Comparison of ENCODE assay signal across 27 mouse cellular contexts in the genomic region with DNA sequence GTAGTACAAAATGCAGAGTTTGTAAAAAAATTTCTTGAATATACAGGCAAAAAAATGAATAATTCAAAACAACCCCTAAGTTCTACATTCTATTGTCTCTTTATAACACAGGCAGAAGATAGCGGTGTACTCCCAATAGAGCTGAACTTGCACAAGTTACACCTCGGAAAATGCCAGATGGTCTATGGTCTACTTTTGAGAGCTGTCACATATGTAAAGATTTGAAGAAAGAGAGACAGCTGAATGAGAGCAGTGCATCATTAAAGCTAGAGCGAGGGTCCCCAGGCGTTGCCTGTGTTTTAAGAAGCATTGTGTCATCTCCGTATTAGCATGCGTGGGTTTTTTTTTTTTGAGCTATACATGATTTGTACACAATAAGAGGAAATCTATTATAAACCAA. TPM values are rescaled to one million over a fixed set of nuclear protein-coding genes. Genes with fewer than 3 reads are reported as not detected.
DNase-seq lines count a peak whose midpoint lies in the region; ATAC-seq lines count a peak whose summit lies in the region.
"Had no signal": no experiment of that assay in that cellular context is flagged by ENCODE, and none has a peak within 500 bp of the region (broad histone marks: within the 10 kb centered on the region; RNA-seq: fewer than 3 reads in every experiment).

No protein-coding gene starts in this region.

- no peak overlapping the region for H3K4me3 ChIP-seq in forebrain, embryonic 13.5 days
- H3K4me3 ChIP-seq in forebrain, embryonic 11.5 days (ENCODE audit: low read depth, low read length), result no peak overlapping the region
- H3K4me3 ChIP-seq in midbrain, embryonic 13.5 days (replicated peaks), result no peak overlapping the region
- H3K4me3 ChIP-seq in midbrain, embryonic 16.5 days (ENCODE audit: low read depth, low read length), result no peak overlapping the region
- no peak overlapping the region for H3K4me3 ChIP-seq in forebrain, embryonic 14.5 days (ENCODE audit: low read depth, low read length)
- H3K4me3 ChIP-seq: embryonic facial prominence, embryonic 15.5 days; hindbrain, embryonic 12.5 days; neural tube, embryonic 13.5 days had no signal

- no peaks in the 10 kb centered on the region for H3K27me3 ChIP-seq in forebrain, embryonic 13.5 days
- no peaks in the 10 kb centered on the region for H3K27me3 ChIP-seq in forebrain, embryonic 11.5 days (ENCODE audit: control insufficient read depth, insufficient read depth, low read length)
- H3K27me3 ChIP-seq in midbrain, embryonic 13.5 days, result no peaks in the 10 kb centered on the region
- H3K27me3 ChIP-seq in midbrain, embryonic 16.5 days (ENCODE audit: control insufficient read depth, insufficient read depth, low read depth, low read length), result no peaks in the 10 kb centered on the region
- H3K27me3 ChIP-seq in forebrain, embryonic 14.5 days (replicated peaks; ENCODE audit: control insufficient read depth, insufficient read depth, low read length), result no peaks in the 10 kb centered on the region
- H3K27me3 ChIP-seq: embryonic facial prominence, embryonic 15.5 days; hindbrain, embryonic 12.5 days; neural tube, embryonic 13.5 days; Patski had no signal

- no peak for DNase-seq in forebrain, embryonic 11.5 days (ENCODE audit: low spot score)
- peak; percentile 58 for DNase-seq in forebrain, embryonic 14.5 days (ENCODE audit: low spot score)
- no peak for DNase-seq in cerebellum, postnatal 4 days (ENCODE audit: low spot score in 2 of 2)
- no peak for DNase-seq in heart, postnatal 4 days
- DNase-seq: adrenal gland, postnatal 14 days; cerebellum, adult 18-20 months; cerebellum, postnatal 10 days; heart, postnatal 14 days; kidney, adult 9 months; kidney, postnatal 14 days; liver; lung, adult 2 months; lung, postnatal 14 days; right cerebral cortex, postnatal 4 days; thymus, adult 18-20 months; thymus, postnatal 25 days had no signal

- 0 out of 2 replicates have a peak, but pooled peaks cover 3% of the 10 kb centered on the region for H3K4me1 ChIP-seq in forebrain, embryonic 13.5 days
- H3K4me1 ChIP-seq in forebrain, embryonic 11.5 days (replicated peaks; ENCODE audit: control insufficient read depth, insufficient read depth, low read length), result no peaks in the 10 kb centered on the region
- H3K4me1 ChIP-seq in midbrain, embryonic 13.5 days (replicated peaks), result no peaks in the 10 kb centered on the region
- H3K4me1 ChIP-seq in midbrain, embryonic 16.5 days (ENCODE audit: control insufficient read depth, insufficient read depth, low read length), result no peaks in the 10 kb centered on the region
- H3K4me1 ChIP-seq in forebrain, embryonic 14.5 days (ENCODE audit: control insufficient read depth, insufficient read depth, low read length), result no peaks in the 10 kb centered on the region
- H3K4me1 ChIP-seq: embryonic facial prominence, embryonic 15.5 days; hindbrain, embryonic 12.5 days; neural tube, embryonic 13.5 days had no signal

- 58% methylated on average over 6 of the region's 6 CpGs for WGBS in forebrain, embryonic 13.5 days
- 81% methylated on average over 6 of the region's 6 CpGs for WGBS in forebrain, embryonic 11.5 days
- 45% methylated on average over 6 of the region's 6 CpGs for WGBS in midbrain, embryonic 13.5 days
- WGBS in midbrain, embryonic 16.5 days, result 46% methylated on average over 6 of the region's 6 CpGs
- WGBS in forebrain, embryonic 14.5 days, result 44% methylated on average over 6 of the region's 6 CpGs

- H3K9ac ChIP-seq in forebrain, embryonic 13.5 days, result no peak overlapping the region
- H3K9ac ChIP-seq in forebrain, embryonic 11.5 days (ENCODE audit: low read length), result no peak overlapping the region
- H3K9ac ChIP-seq in midbrain, embryonic 13.5 days (replicated peaks), result no peak overlapping the region
- no peak overlapping the region for H3K9ac ChIP-seq in midbrain, embryonic 16.5 days (ENCODE audit: low read depth, low read length)
- no peak overlapping the region for H3K9ac ChIP-seq in forebrain, embryonic 14.5 days (ENCODE audit: low read length)
- H3K9ac ChIP-seq: embryonic facial prominence, embryonic 15.5 days; hindbrain, embryonic 12.5 days; liver, embryonic 14.5 days; neural tube, embryonic 13.5 days had no signal

- no peaks in the 10 kb centered on the region for H3K36me3 ChIP-seq in forebrain, embryonic 13.5 days (ENCODE audit: poor library complexity, severe bottlenecking)
- H3K36me3 ChIP-seq in forebrain, embryonic 11.5 days (ENCODE audit: control insufficient read depth, insufficient read depth, low read length), result no peaks in the 10 kb centered on the region
- H3K36me3 ChIP-seq in midbrain, embryonic 13.5 days, result no peaks in the 10 kb centered on the region
- no peaks in the 10 kb centered on the region for H3K36me3 ChIP-seq in midbrain, embryonic 16.5 days (ENCODE audit: control insufficient read depth, insufficient read depth, low read length)
- no peaks in the 10 kb centered on the region for H3K36me3 ChIP-seq in forebrain, embryonic 14.5 days (ENCODE audit: control insufficient read depth, insufficient read depth, low read length)
- H3K36me3 ChIP-seq: hindbrain, embryonic 12.5 days; neural tube, embryonic 13.5 days had no signal

- ATAC-seq in forebrain, embryonic 13.5 days, result peak; percentile 77
- no peak for ATAC-seq in forebrain, embryonic 11.5 days (replicated peaks; ENCODE audit: low FRiP score)
- peak; percentile 63 for ATAC-seq in midbrain, embryonic 13.5 days
- no peak for ATAC-seq in midbrain, embryonic 16.5 days
- ATAC-seq in forebrain, embryonic 14.5 days, result peak; percentile 83
- ATAC-seq: intestine, postnatal 0 days; Patski had no signal

- no peak overlapping the region for H3K4me2 ChIP-seq in forebrain, embryonic 13.5 days
- no peak overlapping the region for H3K4me2 ChIP-seq in forebrain, embryonic 11.5 days (ENCODE audit: low read depth, low read length, severe bottlenecking)
- no peak overlapping the region for H3K4me2 ChIP-seq in midbrain, embryonic 13.5 days (replicated peaks)
- no peak overlapping the region for H3K4me2 ChIP-seq in midbrain, embryonic 16.5 days (ENCODE audit: low read length)
- H3K4me2 ChIP-seq in forebrain, embryonic 14.5 days (ENCODE audit: low read length), result no peak overlapping the region
- H3K4me2 ChIP-seq: embryonic facial prominence, embryonic 15.5 days; hindbrain, embryonic 12.5 days; neural tube, embryonic 13.5 days had no signal

- no peaks in the 10 kb centered on the region for H3K9me3 ChIP-seq in forebrain, embryonic 13.5 days (replicated peaks)
- H3K9me3 ChIP-seq in forebrain, embryonic 11.5 days (ENCODE audit: control insufficient read depth, low read length), result no peaks in the 10 kb centered on the region
- no peaks in the 10 kb centered on the region for H3K9me3 ChIP-seq in midbrain, embryonic 13.5 days
- no peaks in the 10 kb centered on the region for H3K9me3 ChIP-seq in midbrain, embryonic 16.5 days (replicated peaks; ENCODE audit: control insufficient read depth, low read length, poor library complexity, severe bottlenecking)
- H3K9me3 ChIP-seq in forebrain, embryonic 14.5 days (replicated peaks; ENCODE audit: control insufficient read depth, low read length), result no peaks in the 10 kb centered on the region
- H3K9me3 ChIP-seq: embryonic facial prominence, embryonic 15.5 days; hindbrain, embryonic 12.5 days; neural tube, embryonic 13.5 days had no signal

- no peak overlapping the region for H3K27ac ChIP-seq in forebrain, embryonic 13.5 days
- no peak overlapping the region for H3K27ac ChIP-seq in forebrain, embryonic 11.5 days (ENCODE audit: low read depth, low read length)
- H3K27ac ChIP-seq in midbrain, embryonic 13.5 days, result no peak overlapping the region
- H3K27ac ChIP-seq in midbrain, embryonic 16.5 days (ENCODE audit: low read length), result no peak overlapping the region
- H3K27ac ChIP-seq in forebrain, embryonic 14.5 days (ENCODE audit: low read depth, low read length), result no peak overlapping the region
- H3K27ac ChIP-seq: embryonic facial prominence, embryonic 15.5 days; hindbrain, embryonic 12.5 days; liver, embryonic 14.5 days; neural tube, embryonic 13.5 days; stomach, postnatal 0 days had no signal

RNA-seq across cellular contexts. Expression of a gene that starts 47.0 kb away (rescaled TPM):
- polyA plus RNA-seq in forebrain, embryonic 13.5 days (2015; fragmentation: Nextera tagmentation; extraction: Ambion mirVana), result 1.6 and 1.7 TPM in 2 replicates
- 5.4 and 5.7 TPM in 2 replicates for polyA plus RNA-seq in forebrain, embryonic 11.5 days (2014; fragmentation: Nextera tagmentation; extraction: Ambion mirVana)
- 0.81 and 1.1 TPM in 2 replicates for polyA plus RNA-seq in midbrain, embryonic 13.5 days (2015; fragmentation: Nextera tagmentation; extraction: Ambion mirVana)
- polyA plus RNA-seq in midbrain, embryonic 16.5 days (2015; fragmentation: Nextera tagmentation; extraction: Ambion mirVana), result 0.83 and 1.1 TPM in 2 replicates
- 2.1 and 2.2 TPM in 2 replicates for polyA plus RNA-seq in forebrain, embryonic 14.5 days (2014; fragmentation: Nextera tagmentation; extraction: Ambion mirVana)
- 10 to 100 TPM; 25.5 to 26.0 TPM for total RNA-seq in heart, postnatal 4 days (2021)
- total RNA-seq: MEL had no signal

Comparison
In these comparisons a context has a peak if more than half of its experiments do, and no peak if none do; other contexts are left out.
1. ATAC-seq: peak in forebrain, embryonic 13.5 days (single experiment), midbrain, embryonic 13.5 days (single experiment) and forebrain, embryonic 14.5 days (single experiment); none in forebrain, embryonic 11.5 days (single experiment) and midbrain, embryonic 16.5 days (single experiment).